Mouse (Mus musculus): Measurements from ENCODE around the gene D130043K22Rik.

DNA sequence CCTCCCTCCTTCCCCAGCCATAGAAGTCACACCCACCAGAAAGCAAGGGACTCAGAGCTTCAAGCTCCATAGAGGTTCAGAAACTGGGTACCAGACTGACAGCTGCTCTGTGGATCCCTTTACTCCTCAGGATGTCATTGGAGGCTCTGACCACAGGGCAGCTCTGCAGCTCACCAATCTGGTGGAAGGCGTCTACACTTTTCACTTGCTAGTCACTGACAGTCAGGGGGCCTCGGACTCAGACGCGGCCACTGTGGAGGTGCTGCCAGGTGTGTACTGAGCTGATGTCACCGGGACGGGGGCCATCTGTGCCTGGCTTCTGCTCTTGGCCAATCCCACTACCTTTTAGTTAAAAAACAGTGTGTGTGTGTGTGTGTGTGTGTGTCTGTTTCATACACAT is 37.5 kb downstream of the D130043K22Rik start:
- TF ChIP-seq TAL1 (IDR thresholded peaks at IDR 0.05; ENCODE audit: low read length): no peak
- no peak for TF ChIP-seq GATA1 (IDR thresholded peaks at IDR 0.05; ENCODE audit: low read length)

All from erythroblast, embryonic 14.5 days (primary cell).